Mouse (Mus musculus) liver, embryonic 12.5 days (tissue): Measurements from ENCODE around the gene Sdf2l1. TPM values are rescaled to one million over a fixed set of nuclear protein-coding genes. Genes with fewer than 3 reads are reported as not detected.

Experiments
- microRNA counts: library from miRNA; unstranded; fragments of <30 nt; microRNA quantifications from one replicate; lab custom pipeline; 2017
- microRNA-seq: library from miRNA; unstranded; fragments of <30 nt; microRNA quantifications from one replicate; pipeline ENCODE4, GENCODE M21; 2017
- polyA plus RNA-seq: library from polyadenylated mRNA; unstranded; fragments of >200 nt; fragmentation: Nextera tagmentation; extraction: Ambion mirVana; gene quantifications from 2 replicates; pipeline ENCODE4 v1.2.1, GENCODE M21; 2016

Gene Sdf2l1
- polyA plus RNA-seq, 1 experiment from 2014 or later = 91.1 TPM

MicroRNA genes within 50 kb of the gene (microRNA counts, 519-probe panel; counts per million panel counts)
- microRNA mmu-miR-130b (lab: Ali Mortazavi, UCI) = 5,627 counts per million, percentile 89 among the panel's probes with 10 or more counts
- 1,540 counts per million, percentile 71 among the panel's probes with 10 or more counts for microRNA mmu-miR-301b (lab: Ali Mortazavi, UCI)

Small RNAs within 50 kb of the gene (microRNA-seq; reads per million reads assigned to microRNA genes)
- 9,085 reads per million, percentile 92 among the genes with 10 or more reads in this experiment for gene Mir130b
- gene Mir301b = 114 reads per million, percentile 48 among the genes with 10 or more reads in this experiment

Other genes with a start within 250 kb of the Sdf2l1 start
- gene Ppm1f, start 235.9 kb downstream of the Sdf2l1 start, polyA plus RNA-seq = 13.8 and 14.4 TPM in 2 replicates
- gene Mapk1, start 149.0 kb downstream of the Sdf2l1 start, polyA plus RNA-seq = 117 and 123 TPM in 2 replicates
- gene Ypel1, start 62.7 kb downstream of the Sdf2l1 start, polyA plus RNA-seq = 2.6 and 3.3 TPM in 2 replicates
- 72.7 and 77.5 TPM in 2 replicates for gene Ppil2, start 21.1 kb downstream of the Sdf2l1 start, polyA plus RNA-seq
- 31.9 and 33.4 TPM in 2 replicates for gene 2610318N02Rik, start 7.2 kb downstream of the Sdf2l1 start, polyA plus RNA-seq
- 18.5 and 18.8 TPM in 2 replicates for gene Ydjc, start 12.2 kb upstream of the Sdf2l1 start, polyA plus RNA-seq
- 0.80 and 1.3 TPM in 2 replicates for gene Ccdc116, start 14.8 kb upstream of the Sdf2l1 start, polyA plus RNA-seq
- 275 and 283 TPM in 2 replicates for gene Ube2l3, start 70.3 kb upstream of the Sdf2l1 start, polyA plus RNA-seq
- 0.12 and 0.17 TPM in 2 replicates for gene Rimbp3, start 76.2 kb upstream of the Sdf2l1 start, polyA plus RNA-seq
- gene Hic2, start 101.2 kb upstream of the Sdf2l1 start, polyA plus RNA-seq = 4.8 and 5.3 TPM in 2 replicates
- 4.7 and 5.3 TPM in 2 replicates for gene Tmem191c, start 143.7 kb upstream of the Sdf2l1 start, polyA plus RNA-seq
- 107 and 111 TPM in 2 replicates for gene Serpind1, start 199.0 kb upstream of the Sdf2l1 start, polyA plus RNA-seq